Mouse (Mus musculus) embryonic facial prominence, embryonic 11.5 days (tissue): ENCODE data around the gene Gpc5. TPM values are rescaled to one million over a fixed set of nuclear protein-coding genes. Genes with fewer than 3 reads are reported as not detected.

Experiments
- ATAC-seq: fragments of 200-750 bp; cut with Nextera tagmentation; replicated peaks from 2 replicates; pipeline ENCODE4 v1.8.0; 2017; ENCODE audit warnings: low read depth; ENCODE audit not compliant: insufficient number of reproducible peaks, low FRiP score, low TSS enrichment
- DNase-seq: peaks from one replicate; pipeline ENCODE4 v3.0.0-alpha.2; 2015; ENCODE audit warnings: low spot score
- H3K27ac ChIP-seq: fragments of 300-500 bp; sonication (generic); replicated peaks from 2 replicates; pipeline ENCODE4 v1.5.1; 2014; ENCODE audit warnings: mild to moderate bottlenecking, low read depth, low read length, control low read depth
- H3K27me3 ChIP-seq: fragments of 300-500 bp; sonication (generic); 2 replicates; pipeline ENCODE4 v1.6.1; 2014; ENCODE audit warnings: mild to moderate bottlenecking, low read length, moderate library complexity, mixed read lengths; ENCODE audit not compliant: control insufficient read depth, insufficient read depth
- H3K36me3 ChIP-seq: fragments of 300-500 bp; sonication (generic); replicated peaks from 2 replicates; pipeline ENCODE4 v1.6.1; 2014; ENCODE audit warnings: low read depth, mild to moderate bottlenecking, low read length, moderate library complexity, mixed read lengths; ENCODE audit not compliant: control insufficient read depth, insufficient read depth
- H3K4me1 ChIP-seq: fragments of 300-500 bp; sonication (generic); 2 replicates; pipeline ENCODE4 v1.6.1; 2014; ENCODE audit warnings: low read length, mixed read lengths; ENCODE audit not compliant: control insufficient read depth, insufficient read depth
- H3K4me2 ChIP-seq: fragments of 300-500 bp; sonication (generic); 2 replicates; pipeline ENCODE4 v1.6.1; 2014; ENCODE audit warnings: low read depth, mild to moderate bottlenecking, control low read depth, low read length, moderate library complexity
- H3K4me3 ChIP-seq: fragments of 300-500 bp; sonication (generic); 2 replicates; pipeline ENCODE4 v1.5.1; 2014; ENCODE audit warnings: low read depth, low read length, control low read depth
- H3K9ac ChIP-seq: fragments of 300-500 bp; sonication (generic); replicated peaks from 2 replicates; pipeline ENCODE4 v1.6.1; 2014; ENCODE audit warnings: mild to moderate bottlenecking, control low read depth, low read length
- H3K9me3 ChIP-seq: fragments of 300-500 bp; sonication (generic); replicated peaks from 2 replicates; pipeline ENCODE4 v1.6.1; 2016; ENCODE audit warnings: mild to moderate bottlenecking, low read length, inconsistent platforms, mixed read lengths; ENCODE audit not compliant: control insufficient read depth
- WGBS: fragments of 180-500 bp; shearing (Covaris S2); extraction: QIAGEN DNeasy Blood & Tissue Kit; methylation state at CpG from one replicate; pipeline ENCODE4 v1.1.7; 2014; 5-methylcytosine and 5-hydroxymethylcytosine counted together
- polyA plus RNA-seq: library from polyadenylated mRNA; unstranded; fragments of >200 nt; fragmentation: Nextera tagmentation; extraction: Ambion mirVana; gene quantifications from 2 replicates; pipeline ENCODE4 v1.2.1, GENCODE M21; 2014

The Gpc5 gene
- polyA plus RNA-seq, 1 experiment from 2014 or later: 1.0 TPM

DNA sequence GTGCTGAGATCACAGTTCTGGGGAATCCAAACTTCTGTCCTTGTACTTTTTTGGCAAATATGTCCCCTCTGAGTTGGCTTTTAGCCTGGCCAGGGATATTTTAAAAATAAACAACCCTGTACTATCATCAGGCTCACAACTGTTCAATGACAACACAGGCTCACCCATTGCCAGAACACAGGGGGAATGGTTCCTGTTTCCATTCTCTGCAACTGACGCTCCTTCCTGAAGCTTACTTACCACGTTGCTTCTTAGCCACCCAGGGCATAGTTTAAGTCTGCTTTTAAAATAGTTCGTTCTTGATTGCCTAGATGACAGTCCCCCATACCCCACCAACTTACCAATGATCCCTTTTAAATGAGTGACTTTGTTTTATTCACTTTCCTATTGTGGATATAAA lies 299.8 kb downstream of the Gpc5 start:
- H3K36me3 ChIP-seq: no peaks in the 10 kb centered on the region
- 80% methylated on average over 3 of the region's 3 CpGs for WGBS
- no peaks in the 10 kb centered on the region for H3K27me3 ChIP-seq
- no peak overlapping the region for H3K4me2 ChIP-seq
- no peaks in the 10 kb centered on the region for H3K4me1 ChIP-seq
- H3K27ac ChIP-seq: no peak overlapping the region
- H3K9ac ChIP-seq: no peak overlapping the region
- no peaks in the 10 kb centered on the region for H3K9me3 ChIP-seq
- H3K4me3 ChIP-seq: no peak overlapping the region
- DNase-seq (no peak), ATAC-seq (no peak)

DNA sequence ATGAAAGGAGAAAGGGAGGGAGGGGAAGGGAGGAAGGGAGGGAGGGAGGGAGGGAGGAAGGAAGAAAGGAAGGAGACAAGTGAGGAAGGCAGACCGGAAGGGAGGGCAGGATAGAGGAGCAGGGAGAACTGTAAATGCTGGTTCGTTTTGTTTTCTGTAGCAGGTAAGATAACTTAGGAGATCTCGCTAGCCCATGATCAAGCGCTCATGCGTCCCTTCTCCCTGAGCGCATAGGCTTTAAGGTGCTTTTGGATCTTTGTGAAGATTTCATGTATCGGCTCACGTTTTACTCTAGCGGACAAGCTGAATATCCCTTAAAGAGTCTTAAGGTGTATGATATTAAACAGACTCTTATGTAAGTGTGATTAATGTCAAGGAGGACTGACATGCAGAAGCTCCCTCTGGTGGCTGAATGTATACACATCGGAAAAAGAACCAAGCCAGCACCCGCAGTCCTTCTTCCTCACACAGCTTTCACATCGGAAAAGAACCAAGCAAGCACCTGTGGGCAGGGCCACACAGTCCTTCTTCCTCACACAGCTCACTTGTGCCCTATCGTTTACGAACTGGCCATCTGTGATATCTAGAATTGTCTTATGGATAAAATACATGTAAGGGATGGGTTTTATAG lies 301.0 kb downstream of the Gpc5 start:
- no peak overlapping the region for H3K27ac ChIP-seq
- DNase-seq (peak; percentile 76), ATAC-seq (no peak)
- no peak overlapping the region for H3K9ac ChIP-seq
- 53% methylated on average over 14 of the region's 14 CpGs for WGBS
- no peak overlapping the region for H3K4me3 ChIP-seq
- no peaks in the 10 kb centered on the region for H3K4me1 ChIP-seq
- H3K9me3 ChIP-seq: no peaks in the 10 kb centered on the region
- H3K27me3 ChIP-seq: no peaks in the 10 kb centered on the region
- H3K36me3 ChIP-seq: no peaks in the 10 kb centered on the region
- no peak overlapping the region for H3K4me2 ChIP-seq

DNA sequence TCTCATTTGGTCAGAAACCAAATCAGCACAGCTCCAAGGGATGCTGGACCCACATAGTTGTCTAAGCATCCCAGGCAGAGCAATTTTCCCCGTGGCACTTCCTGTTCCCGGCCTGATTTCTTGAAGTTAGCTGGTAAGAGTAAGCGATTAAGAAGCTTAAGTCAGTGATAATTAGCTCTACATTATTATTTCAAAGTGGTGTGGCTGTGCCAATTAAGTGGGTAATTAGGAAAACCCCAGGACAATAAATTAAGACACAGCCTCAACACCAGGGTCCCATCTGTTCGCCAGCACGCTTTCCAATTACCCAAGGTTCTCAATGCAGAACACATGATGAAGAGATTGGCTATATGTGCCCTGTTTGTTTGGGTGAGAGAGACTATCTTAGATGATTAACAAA lies 314.6 kb downstream of the Gpc5 start:
- WGBS: 27% methylated on average over 5 of the region's 5 CpGs

DNA sequence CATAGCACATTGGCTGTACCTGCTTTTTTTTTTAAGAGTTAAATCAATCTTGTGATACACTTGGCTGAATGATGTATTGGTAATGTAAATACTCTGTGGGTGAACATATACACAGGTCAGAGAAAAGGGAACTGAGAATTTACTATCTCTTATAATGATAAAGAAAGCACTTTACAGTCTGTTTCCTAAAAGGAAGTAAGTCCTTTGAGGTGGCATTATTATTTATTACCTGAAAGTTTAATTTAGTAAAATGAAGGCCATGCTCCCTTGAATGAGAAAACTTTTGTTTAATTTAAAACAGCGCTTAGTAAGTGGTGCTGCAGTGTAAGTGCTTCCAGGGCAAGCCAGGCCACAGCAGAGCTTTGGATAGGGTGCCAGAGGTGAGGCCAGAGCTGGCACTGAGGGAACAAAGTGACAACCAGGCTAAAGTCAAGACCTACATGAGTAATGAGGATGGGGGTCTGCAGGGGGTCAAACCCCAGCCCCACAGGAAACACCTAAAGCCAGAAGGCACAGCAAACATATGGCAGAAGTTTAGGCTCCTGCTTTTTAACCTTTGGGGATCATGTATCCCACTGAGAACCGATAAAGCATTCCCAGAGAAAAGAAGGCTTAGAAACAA lies 315.4 kb downstream of the Gpc5 start:
- H3K27me3 ChIP-seq: no peaks in the 10 kb centered on the region
- peak; percentile 51 for DNase-seq
- 23% methylated on average over 2 of the region's 2 CpGs for WGBS

More for the DNA sequence above, 314.6 kb downstream of the Gpc5 start:
- Histone ChIP-seq H3K36me3 (no peaks in the 10 kb centered on the region), H3K27ac (no peak overlapping the region), H3K4me1 (no peaks in the 10 kb centered on the region), H3K4me2 (no peak overlapping the region), H3K4me3 (no peak overlapping the region), H3K27me3 (no peaks in the 10 kb centered on the region), H3K9ac (no peak overlapping the region), H3K9me3 (no peaks in the 10 kb centered on the region)
- peak; percentile 12 for DNase-seq
- no peak for ATAC-seq

DNA sequence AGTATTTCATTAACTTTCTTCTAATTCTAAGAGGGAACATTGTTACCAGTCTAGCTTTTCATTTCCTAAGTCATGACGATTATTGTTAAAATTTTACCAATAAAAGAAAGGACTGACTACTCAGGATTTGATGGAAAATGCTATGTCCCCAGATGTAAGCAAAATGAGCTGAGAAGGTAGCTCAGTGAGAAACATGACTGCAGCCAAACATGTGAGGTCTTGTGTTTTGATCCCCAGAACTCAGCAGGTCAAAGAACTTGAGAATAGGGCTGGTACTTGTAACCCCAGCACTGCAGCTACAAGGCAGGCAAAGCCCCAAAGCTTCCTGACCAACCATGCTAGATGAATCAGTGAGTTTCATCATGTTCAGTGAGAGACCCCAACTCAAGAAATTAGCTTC lies 318.9 kb downstream of the Gpc5 start:
- Histone ChIP-seq H3K36me3 (no peaks in the 10 kb centered on the region), H3K9ac (no peak overlapping the region), H3K27ac (no peak overlapping the region), H3K4me1 (no peaks in the 10 kb centered on the region), H3K4me2 (no peak overlapping the region), H3K9me3 (no peaks in the 10 kb centered on the region), H3K27me3 (no peaks in the 10 kb centered on the region), H3K4me3 (no peak overlapping the region)
- no peak for ATAC-seq
- WGBS: 86% methylated on average over 1 of the region's 1 CpGs
- DNase-seq: no peak

More for the DNA sequence above, 315.4 kb downstream of the Gpc5 start:
- no peaks in the 10 kb centered on the region for H3K36me3 ChIP-seq
- no peak overlapping the region for H3K27ac ChIP-seq
- no peak overlapping the region for H3K4me2 ChIP-seq
- no peaks in the 10 kb centered on the region for H3K4me1 ChIP-seq
- H3K4me3 ChIP-seq: no peak overlapping the region
- H3K9ac ChIP-seq: no peak overlapping the region
- H3K9me3 ChIP-seq: no peaks in the 10 kb centered on the region
- no peak for ATAC-seq

DNA sequence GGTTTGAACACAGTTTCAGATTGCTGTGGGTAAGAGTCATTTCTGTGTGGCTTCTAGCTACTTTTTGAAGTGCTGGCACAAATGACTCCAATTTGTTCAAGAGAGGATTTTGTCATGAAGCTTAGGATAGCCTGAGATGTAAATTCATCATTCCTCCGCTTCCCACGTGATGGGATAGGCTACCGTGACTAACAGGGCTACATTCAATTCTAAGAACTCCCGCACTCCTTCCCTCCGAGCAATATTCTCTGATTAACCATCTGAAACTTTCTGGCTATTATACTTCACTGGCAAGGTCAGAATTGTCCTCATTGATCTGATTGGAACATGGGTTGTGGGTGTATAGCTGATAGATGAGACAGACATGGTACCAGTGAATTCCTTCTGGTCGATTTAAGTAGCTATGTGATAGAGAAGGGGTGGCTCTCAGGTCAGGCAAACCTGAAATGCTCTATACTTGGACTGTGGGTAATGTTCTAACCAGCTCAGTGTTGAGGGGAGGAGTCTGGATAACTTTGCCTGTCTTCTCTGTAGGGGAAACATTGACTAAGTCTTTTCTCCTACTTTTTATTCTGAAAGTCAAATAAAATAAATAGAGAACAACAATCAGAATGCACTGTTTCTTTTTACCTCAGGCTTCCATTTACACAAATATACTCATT lies 319.6 kb downstream of the Gpc5 start:
- Histone ChIP-seq H3K9me3 (no peaks in the 10 kb centered on the region), H3K27ac (no peak overlapping the region), H3K27me3 (no peaks in the 10 kb centered on the region), H3K4me1 (no peaks in the 10 kb centered on the region), H3K36me3 (no peaks in the 10 kb centered on the region), H3K4me3 (no peak overlapping the region), H3K4me2 (no peak overlapping the region), H3K9ac (no peak overlapping the region)
- ATAC-seq (no peak), DNase-seq (no peak)
- 58% methylated on average over 6 of the region's 6 CpGs for WGBS

DNA sequence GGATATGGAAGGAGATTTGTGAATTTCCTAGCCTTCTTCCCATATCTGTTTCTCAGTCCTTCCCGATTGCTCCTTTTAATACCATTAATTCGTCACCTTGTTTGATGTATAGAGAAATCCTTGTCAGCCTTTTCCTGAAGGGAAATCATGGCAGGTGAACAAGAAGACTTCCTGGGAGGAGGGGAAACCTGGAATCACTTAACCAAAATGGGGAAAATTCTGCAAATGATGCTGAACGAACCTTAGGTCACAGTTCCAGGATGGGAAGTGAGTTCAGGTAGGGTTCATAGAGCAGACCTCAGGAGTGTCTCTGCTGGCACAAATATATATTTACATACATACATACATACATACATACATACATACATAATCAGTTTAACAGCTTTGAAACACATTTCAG lies 320.8 kb downstream of the Gpc5 start:
- ATAC-seq (no peak), DNase-seq (peak; percentile 74)
- Histone ChIP-seq H3K9ac (no peak overlapping the region), H3K27me3 (no peaks in the 10 kb centered on the region), H3K4me2 (no peak overlapping the region), H3K9me3 (no peaks in the 10 kb centered on the region), H3K4me1 (no peaks in the 10 kb centered on the region), H3K27ac (no peak overlapping the region), H3K4me3 (no peak overlapping the region), H3K36me3 (no peaks in the 10 kb centered on the region)
- WGBS: 32% methylated on average over 3 of the region's 3 CpGs

DNA sequence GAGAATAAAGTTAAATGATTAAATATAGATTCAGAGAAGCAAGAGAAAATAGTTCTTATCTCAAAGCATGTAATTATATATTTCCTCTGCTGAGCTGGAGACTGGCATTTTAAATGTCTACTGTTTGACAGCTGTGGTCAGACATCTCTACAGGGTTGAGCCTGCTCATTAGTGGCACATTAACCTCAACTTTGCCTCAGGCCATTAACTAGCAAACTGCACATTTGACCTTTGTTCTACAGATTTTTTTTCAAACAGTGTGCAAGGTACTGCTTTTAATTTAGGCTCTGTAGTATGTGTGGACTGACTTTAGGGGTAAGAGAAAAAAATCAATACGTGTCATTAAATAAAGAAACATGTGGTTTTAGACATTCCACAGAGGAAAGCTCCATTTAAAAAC lies 321.4 kb downstream of the Gpc5 start:
- H3K9ac ChIP-seq: no peak overlapping the region
- no peaks in the 10 kb centered on the region for H3K9me3 ChIP-seq
- no peaks in the 10 kb centered on the region for H3K27me3 ChIP-seq
- no peaks in the 10 kb centered on the region for H3K36me3 ChIP-seq
- no peak overlapping the region for H3K4me3 ChIP-seq
- 16% methylated on average over 1 of the region's 1 CpGs for WGBS
- DNase-seq (peak; percentile 80), ATAC-seq (no peak; the same call in 1 of the 2 replicates)
- no peak overlapping the region for H3K27ac ChIP-seq
- no peaks in the 10 kb centered on the region for H3K4me1 ChIP-seq
- H3K4me2 ChIP-seq: no peak overlapping the region
